Mouse (Mus musculus): ENCODE data around the gene Tars2. TPM values are rescaled to one million over a fixed set of nuclear protein-coding genes. Genes with fewer than 3 reads are reported as not detected.
"Not testable (repeated sequence)": the region's sequence is repeated elsewhere in the genome, so short reads cannot be mapped to it uniquely, and the experiment has no call there.

The Tars2 gene
- polyA plus RNA-seq (2016; fragmentation: Nextera tagmentation; extraction: Ambion mirVana): 54.1 and 64.4 TPM in 2 replicates

DNA sequence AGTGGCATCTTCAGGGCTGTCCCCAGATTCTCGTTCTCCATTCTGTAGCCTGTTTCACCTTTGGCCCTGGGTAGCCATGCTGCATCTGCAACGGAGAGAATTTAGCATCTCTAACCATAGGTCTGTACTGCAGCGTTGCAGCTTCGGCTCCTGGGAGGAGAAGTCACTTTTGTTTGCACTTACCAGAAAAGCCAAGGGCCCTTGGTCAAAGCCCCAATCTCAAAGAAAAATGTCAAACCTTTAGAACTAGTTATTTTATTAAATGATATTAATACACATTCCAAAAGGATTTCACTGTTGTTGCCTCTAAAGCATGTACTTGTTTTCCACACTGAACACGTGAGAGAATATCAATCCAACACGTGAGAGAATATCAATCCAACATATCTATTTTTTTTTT lies at the start of gene Tars2:
TSS of gene Tars2 (minus strand) at position 101 of the 400 bp plus-strand sequence.
- peaks cover 20% of the 10 kb centered on the region for H3K36me3 ChIP-seq
- DNase-seq (ENCODE audit: low spot score): no peak
- H3K4me1 ChIP-seq: peaks cover 30% of the 10 kb centered on the region
- no peak within 1 kb of the TSS for H3K4me3 ChIP-seq
- 91% methylated on average over 6 of the region's 6 CpGs for WGBS
- no peaks in the 10 kb centered on the region for H3K9me3 ChIP-seq (replicated peaks)
- H3K27ac ChIP-seq (replicated peaks): no peak within 1 kb of the TSS
- H3K27me3 ChIP-seq (ENCODE audit: low read depth, poor library complexity, severe bottlenecking): no peaks in the 10 kb centered on the region

DNA sequence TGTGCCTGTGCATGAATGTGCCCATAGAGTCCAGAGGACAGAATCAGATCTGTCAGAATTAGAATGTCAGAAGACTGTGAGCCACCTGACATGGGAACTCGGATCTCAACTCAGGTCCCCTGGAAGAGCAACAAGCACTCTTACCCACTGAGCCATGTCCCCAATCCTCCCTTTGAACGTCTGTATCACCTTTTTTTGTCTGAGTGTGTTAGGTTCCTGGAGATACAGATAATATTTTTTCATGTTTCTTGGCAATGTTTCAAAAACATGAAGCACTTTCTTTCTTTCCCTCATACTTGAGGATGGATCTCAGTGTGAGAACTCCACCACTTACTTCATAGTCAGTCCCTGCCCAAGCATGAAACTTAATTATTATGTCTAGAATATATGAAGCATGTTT lies 48.4 kb upstream of the Tars2 start:
- H3K27ac ChIP-seq (replicated peaks): no peak overlapping the region
- H3K4me1 ChIP-seq: no peaks in the 10 kb centered on the region
- no peak overlapping the region for H3K4me3 ChIP-seq
- DNase-seq (ENCODE audit: low spot score): no peak
- H3K9me3 ChIP-seq (replicated peaks): no peaks in the 10 kb centered on the region
- peaks cover 48% of the 10 kb centered on the region for H3K36me3 ChIP-seq
- H3K27me3 ChIP-seq (ENCODE audit: low read depth, poor library complexity, severe bottlenecking): no peaks in the 10 kb centered on the region
- WGBS: 71% methylated on average over 2 of the region's 2 CpGs

DNA sequence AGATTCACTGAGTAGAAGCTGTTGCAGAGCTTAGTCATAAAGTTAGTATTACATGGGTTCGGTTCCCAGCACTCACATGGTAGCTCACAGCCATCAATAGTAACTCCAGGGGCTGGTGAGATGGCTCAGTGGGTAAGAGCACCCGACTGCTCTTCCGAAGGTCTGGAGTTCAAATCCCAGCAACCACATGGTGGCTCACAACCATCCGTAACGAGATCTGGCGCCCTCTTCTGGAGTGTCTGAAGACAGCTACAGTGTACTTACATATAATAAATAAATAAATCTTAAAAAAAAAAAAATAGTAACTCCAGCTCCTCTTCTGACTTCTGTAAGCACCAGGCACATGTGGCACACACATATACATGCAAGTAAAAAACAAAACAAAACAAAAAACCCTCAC lies 47.6 kb upstream of the Tars2 start:
- DNase-seq (ENCODE audit: low spot score); H3K4me1 ChIP-seq: not testable (repeated sequence)
- WGBS: 86% methylated on average over 6 of the region's 6 CpGs

DNA sequence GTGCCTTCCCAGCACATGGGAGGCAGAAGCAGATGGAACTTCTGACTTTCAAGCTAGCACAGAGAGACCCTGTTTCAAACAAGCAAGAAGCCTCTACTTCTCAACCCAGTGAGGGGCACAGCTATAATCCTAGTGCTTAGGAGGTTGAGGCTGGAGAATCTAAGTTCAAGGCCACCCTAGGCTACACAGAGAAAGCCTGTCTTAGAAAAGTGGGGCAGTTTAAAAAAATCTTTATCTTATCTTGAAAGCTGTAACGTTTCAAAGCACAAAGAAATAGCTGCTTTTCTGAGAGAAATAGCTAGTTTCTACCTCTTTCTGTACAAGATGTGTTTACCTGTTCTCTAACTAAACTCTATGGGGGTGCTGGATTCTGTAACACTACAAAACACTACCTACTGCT lies 46.7 kb upstream of the Tars2 start:
- Histone ChIP-seq H3K27me3 (ENCODE audit: low read depth, poor library complexity, severe bottlenecking) (no peaks in the 10 kb centered on the region), H3K27ac (replicated peaks) (no peak overlapping the region), H3K4me1 (no peaks in the 10 kb centered on the region), H3K9me3 (replicated peaks) (no peaks in the 10 kb centered on the region), H3K36me3 (peaks cover 50% of the 10 kb centered on the region), H3K4me3 (no peak overlapping the region)
- WGBS: 88% methylated on average over 1 of the region's 1 CpGs
- no peak for DNase-seq (ENCODE audit: low spot score)

More for the DNA sequence above, 47.6 kb upstream of the Tars2 start:
- not testable (repeated sequence) for H3K27me3 ChIP-seq (ENCODE audit: low read depth, poor library complexity, severe bottlenecking); H3K9me3 ChIP-seq (replicated peaks); H3K27ac ChIP-seq (replicated peaks); H3K4me3 ChIP-seq
- H3K36me3 ChIP-seq: peaks cover 51% of the 10 kb centered on the region

DNA sequence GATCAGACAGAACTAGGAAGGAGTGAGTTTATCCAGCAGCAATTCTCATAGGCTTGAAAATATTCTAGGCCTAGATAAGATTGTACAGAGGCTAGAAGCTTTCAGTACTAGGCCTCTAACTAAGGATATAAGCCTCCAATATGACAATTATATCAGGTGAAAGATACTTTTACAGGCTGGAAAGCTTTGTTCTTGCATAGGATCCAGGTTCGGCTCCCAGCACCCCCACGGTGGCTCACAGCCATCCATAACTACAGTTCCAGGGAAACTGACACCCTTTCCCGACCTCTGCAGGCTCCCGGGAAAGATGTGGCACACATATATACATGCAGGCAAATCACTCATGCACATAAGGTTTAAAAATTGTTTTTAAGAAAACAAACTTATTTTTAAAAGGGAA lies 43.8 kb upstream of the Tars2 start:
- no peak for DNase-seq (ENCODE audit: low spot score)
- H3K9me3 ChIP-seq (replicated peaks): no peaks in the 10 kb centered on the region
- H3K36me3 ChIP-seq: peaks cover 60% of the 10 kb centered on the region
- H3K4me3 ChIP-seq: no peak overlapping the region
- H3K27me3 ChIP-seq (ENCODE audit: low read depth, poor library complexity, severe bottlenecking): no peaks in the 10 kb centered on the region
- WGBS: 96% methylated on average over 4 of the region's 4 CpGs
- H3K27ac ChIP-seq (replicated peaks): no peak overlapping the region
- no peaks in the 10 kb centered on the region for H3K4me1 ChIP-seq

DNA sequence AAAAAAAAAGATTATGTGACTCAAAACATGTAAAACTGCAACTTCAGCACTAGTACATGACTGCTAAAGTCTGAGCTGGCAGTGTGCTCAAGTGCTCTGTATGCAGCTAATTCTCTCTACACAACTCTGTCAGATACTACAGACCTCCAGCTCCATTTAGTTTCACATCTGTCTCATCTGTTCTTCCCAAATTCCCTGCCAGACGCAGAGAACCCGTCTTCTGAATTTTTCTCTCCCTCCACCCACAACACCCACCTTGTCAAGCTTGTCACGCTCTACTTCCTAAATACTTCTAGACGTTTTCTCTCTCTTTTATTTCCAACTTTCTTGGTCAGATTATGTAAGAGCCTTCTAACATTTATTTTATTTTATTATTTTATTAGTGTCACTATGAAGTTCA lies 38.8 kb upstream of the Tars2 start:
- H3K4me3 ChIP-seq: no peak overlapping the region
- no peaks in the 10 kb centered on the region for H3K27me3 ChIP-seq (ENCODE audit: low read depth, poor library complexity, severe bottlenecking)
- DNase-seq (ENCODE audit: low spot score): no peak
- 90% methylated on average over 4 of the region's 4 CpGs for WGBS
- peaks cover 4% of the 10 kb centered on the region; the same call in 1 of the 2 replicates for H3K4me1 ChIP-seq
- H3K9me3 ChIP-seq (replicated peaks): no peaks in the 10 kb centered on the region
- H3K36me3 ChIP-seq: peaks cover 30% of the 10 kb centered on the region
- H3K27ac ChIP-seq (replicated peaks): no peak overlapping the region

DNA sequence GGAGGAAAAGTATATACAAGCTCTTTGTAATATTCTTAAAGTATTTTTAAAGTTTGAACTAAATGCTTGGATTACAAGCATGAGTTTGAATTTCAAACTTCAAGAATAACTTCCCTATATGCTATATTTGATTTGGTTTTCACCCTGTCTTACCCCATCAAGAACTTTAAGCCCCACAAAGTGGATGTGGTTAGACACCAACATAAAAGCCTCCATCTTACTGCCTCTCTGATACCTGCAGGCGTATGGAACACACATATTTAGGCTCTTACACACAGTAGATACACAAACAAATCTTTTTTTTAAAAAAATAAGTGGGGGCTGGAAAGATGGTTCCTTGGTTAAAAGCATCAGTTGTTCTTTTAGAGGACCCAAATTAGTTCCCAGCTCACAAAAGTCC lies 34.3 kb upstream of the Tars2 start:
- Histone ChIP-seq H3K9me3 (replicated peaks) (no peaks in the 10 kb centered on the region), H3K4me3 (no peak overlapping the region), H3K27me3 (ENCODE audit: low read depth, poor library complexity, severe bottlenecking) (no peaks in the 10 kb centered on the region), H3K36me3 (peaks cover 2% of the 10 kb centered on the region), H3K4me1 (peaks cover 10% of the 10 kb centered on the region), H3K27ac (replicated peaks) (no peak overlapping the region)
- no peak for DNase-seq (ENCODE audit: low spot score)
- 72% methylated on average over 1 of the region's 1 CpGs for WGBS

DNA sequence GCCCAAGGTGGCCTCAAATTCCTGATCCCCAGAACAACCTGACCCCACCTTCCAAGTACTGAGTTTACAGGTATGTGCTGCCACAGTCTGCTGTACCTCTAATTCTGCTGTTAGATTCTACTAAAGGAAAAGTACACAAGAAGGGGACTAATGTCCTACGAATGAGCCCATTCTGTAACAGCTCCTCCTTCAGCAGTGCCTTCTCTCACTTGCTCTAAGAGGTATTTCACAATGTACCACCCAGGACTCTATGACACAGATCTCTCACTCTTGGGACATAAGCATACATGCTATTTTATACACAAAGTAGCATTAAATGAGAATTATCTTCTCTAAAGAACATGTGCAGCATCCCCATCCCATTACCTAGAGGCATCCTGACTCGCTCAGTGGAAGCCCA lies 33.7 kb upstream of the Tars2 start:
- 75% methylated on average over 2 of the region's 2 CpGs for WGBS
- H3K27me3 ChIP-seq (ENCODE audit: low read depth, poor library complexity, severe bottlenecking): no peaks in the 10 kb centered on the region
- H3K9me3 ChIP-seq (replicated peaks): no peaks in the 10 kb centered on the region
- no peak overlapping the region for H3K4me3 ChIP-seq
- H3K27ac ChIP-seq (replicated peaks): no peak overlapping the region
- DNase-seq (ENCODE audit: low spot score): no peak
- H3K36me3 ChIP-seq: peaks cover 6% of the 10 kb centered on the region
- peaks cover 10% of the 10 kb centered on the region for H3K4me1 ChIP-seq

DNA sequence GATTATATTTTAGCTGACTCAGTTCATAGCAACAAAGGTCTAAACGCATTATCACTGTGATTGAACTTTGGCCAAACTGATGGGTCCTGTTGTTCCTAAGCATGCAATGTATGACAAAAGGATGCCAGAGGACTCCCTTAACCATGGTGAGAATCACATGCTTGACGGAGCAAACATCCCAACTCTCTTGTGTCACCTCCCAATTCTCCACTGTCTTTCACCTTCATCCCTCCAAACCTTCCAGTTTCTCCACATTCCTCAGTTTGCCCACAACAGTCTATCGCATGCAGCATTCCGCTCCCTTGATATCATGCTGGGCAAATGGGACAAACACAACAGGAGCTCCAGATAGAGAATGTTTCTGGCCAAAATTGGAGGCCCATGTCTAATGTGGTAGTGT lies 25.5 kb upstream of the Tars2 start:
- H3K4me1 ChIP-seq: no peaks in the 10 kb centered on the region
- peaks cover 86% of the 10 kb centered on the region for H3K36me3 ChIP-seq
- 93% methylated on average over 4 of the region's 4 CpGs for WGBS
- no peak for DNase-seq (ENCODE audit: low spot score)
- H3K27ac ChIP-seq (replicated peaks): no peak overlapping the region
- H3K9me3 ChIP-seq (replicated peaks): no peaks in the 10 kb centered on the region
- no peaks in the 10 kb centered on the region for H3K27me3 ChIP-seq (ENCODE audit: low read depth, poor library complexity, severe bottlenecking)
- H3K4me3 ChIP-seq: no peak overlapping the region

DNA sequence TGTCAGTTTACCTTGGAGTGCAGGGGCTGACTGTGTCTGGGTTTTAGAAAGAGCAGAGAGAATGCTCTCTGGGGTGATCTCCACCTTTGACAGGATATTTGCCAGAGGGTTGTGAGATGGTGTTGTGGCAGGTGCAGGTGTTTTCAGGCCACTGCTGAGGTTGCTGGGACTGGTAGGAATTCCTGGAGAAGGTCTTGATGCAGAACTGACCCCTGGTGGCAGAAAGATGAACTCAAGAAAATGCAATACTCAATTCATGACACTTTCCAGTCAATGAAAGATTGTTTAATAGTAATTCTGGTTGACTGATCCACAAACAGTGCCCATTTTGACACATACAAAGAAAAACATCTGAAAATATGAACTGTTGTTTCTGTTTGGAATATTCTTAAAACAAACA lies 12.0 kb upstream of the Tars2 start:
- no peaks in the 10 kb centered on the region for H3K4me1 ChIP-seq
- H3K27ac ChIP-seq (replicated peaks): no peak overlapping the region
- H3K9me3 ChIP-seq (replicated peaks): no peaks in the 10 kb centered on the region
- DNase-seq (ENCODE audit: low spot score): no peak
- H3K36me3 ChIP-seq: peaks cover 100% of the 10 kb centered on the region
- no peaks in the 10 kb centered on the region for H3K27me3 ChIP-seq (ENCODE audit: low read depth, poor library complexity, severe bottlenecking)
- no peak overlapping the region for H3K4me3 ChIP-seq

DNA sequence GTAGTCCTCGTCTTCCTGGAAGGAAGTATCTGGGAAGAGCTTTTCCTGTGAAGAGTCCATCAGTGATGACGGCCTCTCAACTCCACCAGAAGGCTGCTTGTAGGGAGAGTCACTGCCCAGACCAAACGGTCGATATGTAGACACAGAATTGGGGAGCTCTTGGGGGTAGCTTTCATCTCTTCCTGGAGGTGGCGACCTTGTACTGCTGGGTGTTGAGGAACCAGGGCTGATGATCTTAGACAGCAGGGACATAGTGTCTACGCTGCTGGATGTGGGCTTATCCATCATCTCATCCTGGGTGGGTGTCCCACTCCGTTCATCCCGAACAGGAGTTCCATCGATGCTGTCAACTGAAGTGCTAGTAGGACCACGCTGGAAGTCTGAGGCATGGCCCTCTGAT lies 5.5 kb upstream of the Tars2 start:
- peaks cover 25% of the 10 kb centered on the region for H3K4me1 ChIP-seq
- H3K27ac ChIP-seq (replicated peaks): no peak overlapping the region
- no peak overlapping the region for H3K4me3 ChIP-seq
- no peaks in the 10 kb centered on the region for H3K27me3 ChIP-seq (ENCODE audit: low read depth, poor library complexity, severe bottlenecking)
- 93% methylated on average over 10 of the region's 10 CpGs for WGBS
- H3K9me3 ChIP-seq (replicated peaks): no peaks in the 10 kb centered on the region
- DNase-seq (ENCODE audit: low spot score): no peak
- peaks cover 75% of the 10 kb centered on the region for H3K36me3 ChIP-seq

DNA sequence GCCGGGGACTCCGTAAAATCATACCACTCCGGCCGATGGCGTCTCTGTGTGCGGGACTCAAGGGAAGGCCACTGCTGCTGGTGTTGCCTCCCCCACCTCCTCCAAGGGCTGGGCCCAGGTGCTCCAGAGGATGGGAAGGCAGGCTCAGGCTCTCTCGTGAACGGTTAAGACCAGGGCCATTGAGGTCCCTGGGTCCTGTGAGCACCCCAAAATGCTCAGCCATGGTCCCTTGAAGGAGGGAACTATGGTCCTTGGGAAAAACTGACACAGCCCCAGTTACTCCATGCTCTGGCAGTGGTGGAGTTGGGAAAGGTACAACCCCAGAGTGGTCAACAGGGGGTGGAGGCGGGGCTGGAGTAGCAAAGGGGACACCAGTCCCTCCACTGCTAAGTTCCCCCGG lies 3.8 kb upstream of the Tars2 start:
- Histone ChIP-seq H3K27ac (replicated peaks) (peak overlapping the region; percentile 42; the same call in 1 of the 2 replicates), H3K36me3 (peaks cover 57% of the 10 kb centered on the region), H3K4me1 (peaks cover 27% of the 10 kb centered on the region), H3K9me3 (replicated peaks) (no peaks in the 10 kb centered on the region), H3K4me3 (no peak overlapping the region), H3K27me3 (ENCODE audit: low read depth, poor library complexity, severe bottlenecking) (no peaks in the 10 kb centered on the region)
- no peak for DNase-seq (ENCODE audit: low spot score)
- 80% methylated on average over 10 of the region's 10 CpGs for WGBS

DNA sequence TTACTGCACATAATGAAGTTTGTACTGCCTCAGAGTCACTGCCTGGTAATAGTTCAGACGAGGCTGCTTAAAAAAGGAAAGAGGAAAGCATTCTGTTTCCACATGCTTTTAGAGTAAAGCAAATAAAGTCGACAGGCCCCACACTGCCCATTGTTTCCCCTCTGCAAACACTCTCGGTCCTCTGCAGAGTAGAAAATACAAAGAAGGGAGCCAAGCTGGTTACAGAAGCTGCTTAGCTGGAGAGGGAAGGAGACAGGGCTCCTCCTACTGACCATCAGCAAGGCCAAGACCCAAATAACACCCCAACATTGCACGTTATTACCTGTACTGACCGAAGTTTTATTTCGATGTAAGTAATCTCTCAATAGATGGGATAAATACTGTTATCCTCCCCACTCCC lies 3.0 kb upstream of the Tars2 start:
- peak overlapping the region; percentile 65; the same call in 1 of the 2 replicates for H3K27ac ChIP-seq (replicated peaks)
- 52% methylated on average over 6 of the region's 6 CpGs for WGBS
- H3K4me1 ChIP-seq: peaks cover 30% of the 10 kb centered on the region
- peaks cover 49% of the 10 kb centered on the region for H3K36me3 ChIP-seq
- no peaks in the 10 kb centered on the region for H3K9me3 ChIP-seq (replicated peaks)
- H3K4me3 ChIP-seq: no peak overlapping the region
- no peaks in the 10 kb centered on the region for H3K27me3 ChIP-seq (ENCODE audit: low read depth, poor library complexity, severe bottlenecking)
- DNase-seq (ENCODE audit: low spot score): no peak

DNA sequence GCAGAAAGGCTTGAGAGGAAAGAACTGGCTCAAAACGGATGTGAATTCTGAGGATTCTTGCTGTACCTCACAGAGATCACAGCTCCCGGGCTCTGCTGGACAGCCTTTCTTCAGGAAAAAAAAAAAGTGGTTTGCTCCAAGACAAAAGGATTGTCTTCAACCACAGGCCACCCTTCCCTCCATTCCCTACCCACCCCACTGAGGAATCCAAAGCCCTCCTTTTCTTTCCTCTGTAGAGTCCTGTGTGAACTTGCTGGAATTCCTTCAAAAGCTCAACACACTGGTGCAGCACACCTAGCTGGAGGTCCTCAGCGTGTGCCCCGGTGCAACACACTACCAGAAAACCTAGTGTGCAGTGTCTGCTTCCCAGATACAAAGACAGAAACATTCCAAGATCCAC lies 1.8 kb upstream of the Tars2 start:
- H3K9me3 ChIP-seq (replicated peaks): no peaks in the 10 kb centered on the region
- H3K36me3 ChIP-seq: peaks cover 37% of the 10 kb centered on the region
- H3K27ac ChIP-seq (replicated peaks): peak overlapping the region; percentile 55
- no peak overlapping the region for H3K4me3 ChIP-seq
- DNase-seq (ENCODE audit: low spot score): no peak
- H3K4me1 ChIP-seq: peaks cover 30% of the 10 kb centered on the region
- 62% methylated on average over 4 of the region's 4 CpGs for WGBS
- no peaks in the 10 kb centered on the region for H3K27me3 ChIP-seq (ENCODE audit: low read depth, poor library complexity, severe bottlenecking)

Data from midbrain, embryonic 10.5 days (tissue).